Mouse (Mus musculus): ENCODE data around the gene Dgki. TPM values are rescaled to one million over a fixed set of nuclear protein-coding genes. Genes with fewer than 3 reads are reported as not detected.

Dgki gene
- total and polyA plus RNA-seq, 2 experiments from 2014 or later: 4.6 to 26.9 TPM

- no peak for TF ChIP-seq CTCF (IDR thresholded peaks at IDR 0.05)
These were observed 77.0 kb downstream of the Dgki start for GRCm38 (mm10) chr6:37222947-37223510.

GRCm38 (mm10) chr6:37222016-37222415 is 78.0 kb downstream of the Dgki start:
- no peak overlapping the region for H3K27ac ChIP-seq (ENCODE audit: low read depth, low read length)
- H3K4me2 ChIP-seq (ENCODE audit: low read depth, low read length, poor library complexity, severe bottlenecking): no peak overlapping the region
- no peaks in the 10 kb centered on the region for H3K36me3 ChIP-seq (ENCODE audit: insufficient read depth, low read length)
- H3K27me3 ChIP-seq (ENCODE audit: insufficient read depth, low read length): no peaks in the 10 kb centered on the region
- H3K9ac ChIP-seq (replicated peaks; ENCODE audit: low read length, poor library complexity, severe bottlenecking): no peak overlapping the region
- no peak for ATAC-seq (ENCODE audit: low FRiP score)
- no peak for DNase-seq (ENCODE audit: low spot score)
- no peak overlapping the region for H3K4me3 ChIP-seq (ENCODE audit: low read depth, low read length)
- 0 out of 2 replicates have a peak, but pooled peaks have one; percentile 22 for TF ChIP-seq CTCF (IDR thresholded peaks at IDR 0.05)
- H3K4me1 ChIP-seq (ENCODE audit: insufficient read depth, low read length): 0 out of 2 replicates have a peak, but pooled peaks cover 5% of the 10 kb centered on the region
- 51% methylated on average over 6 of the region's 6 CpGs for WGBS
- H3K9me3 ChIP-seq (ENCODE audit: low read length): no peaks in the 10 kb centered on the region

More at GRCm38 (mm10) chr6:37222947-37223510, 77.0 kb downstream of the Dgki start:
- H3K36me3 ChIP-seq (ENCODE audit: insufficient read depth, low read length): no peaks in the 10 kb centered on the region
- no peak for ATAC-seq (ENCODE audit: low FRiP score)
- H3K9me3 ChIP-seq (ENCODE audit: low read length): no peaks in the 10 kb centered on the region
- H3K9ac ChIP-seq (replicated peaks; ENCODE audit: low read length, poor library complexity, severe bottlenecking): no peak overlapping the region
- 0 out of 2 replicates have a peak, but pooled peaks cover 5% of the 10 kb centered on the region for H3K4me1 ChIP-seq (ENCODE audit: insufficient read depth, low read length)
- no peak overlapping the region for H3K4me2 ChIP-seq (ENCODE audit: low read depth, low read length, poor library complexity, severe bottlenecking)
- no peak overlapping the region for H3K4me3 ChIP-seq (ENCODE audit: low read depth, low read length)
- H3K27me3 ChIP-seq (ENCODE audit: insufficient read depth, low read length): no peaks in the 10 kb centered on the region
- DNase-seq (ENCODE audit: low spot score): no peak
- H3K27ac ChIP-seq (ENCODE audit: low read depth, low read length): no peak overlapping the region
- 75% methylated on average over 7 of the region's 7 CpGs for WGBS

GRCm38 (mm10) chr6:37219110-37219509 is 80.9 kb downstream of the Dgki start:
- DNase-seq (ENCODE audit: low spot score): no peak
- Histone ChIP-seq H3K27ac (ENCODE audit: low read depth, low read length) (no peak overlapping the region), H3K4me1 (ENCODE audit: insufficient read depth, low read length) (peaks cover 14% of the 10 kb centered on the region), H3K4me2 (ENCODE audit: low read depth, low read length, poor library complexity, severe bottlenecking) (no peak overlapping the region), H3K27me3 (ENCODE audit: insufficient read depth, low read length) (no peaks in the 10 kb centered on the region), H3K4me3 (ENCODE audit: low read depth, low read length) (no peak overlapping the region), H3K9ac (replicated peaks; ENCODE audit: low read length, poor library complexity, severe bottlenecking) (no peak overlapping the region), H3K9me3 (ENCODE audit: low read length) (no peaks in the 10 kb centered on the region), H3K36me3 (ENCODE audit: insufficient read depth, low read length) (no peaks in the 10 kb centered on the region)
- TF ChIP-seq CTCF (IDR thresholded peaks at IDR 0.05): no peak
- no peak for ATAC-seq (ENCODE audit: low FRiP score)
- 76% methylated on average over 4 of the region's 4 CpGs for WGBS

- ATAC-seq (ENCODE audit: low FRiP score): peak; percentile 73
- Histone ChIP-seq H3K36me3 (ENCODE audit: insufficient read depth, low read length) (no peaks in the 10 kb centered on the region), H3K9ac (replicated peaks; ENCODE audit: low read length, poor library complexity, severe bottlenecking) (no peak overlapping the region), H3K4me1 (ENCODE audit: insufficient read depth, low read length) (peaks cover 22% of the 10 kb centered on the region), H3K4me3 (ENCODE audit: low read depth, low read length) (no peak overlapping the region), H3K27me3 (ENCODE audit: insufficient read depth, low read length) (no peaks in the 10 kb centered on the region), H3K4me2 (ENCODE audit: low read depth, low read length, poor library complexity, severe bottlenecking) (0 out of 2 replicates have a peak overlapping the region, but pooled peaks have one; percentile 6), H3K9me3 (ENCODE audit: low read length) (no peaks in the 10 kb centered on the region), H3K27ac (ENCODE audit: low read depth, low read length) (0 out of 2 replicates have a peak overlapping the region, but pooled peaks have one; percentile 47)
- 37% methylated on average over 4 of the region's 4 CpGs for WGBS
- peak; percentile 80 for DNase-seq (ENCODE audit: low spot score)
- TF ChIP-seq CTCF (IDR thresholded peaks at IDR 0.05): no peak
These were observed 83.6 kb downstream of the Dgki start for GRCm38 (mm10) chr6:37216342-37216763.

GRCm38 (mm10) chr6:37215655-37216054 is 84.3 kb downstream of the Dgki start:
- TF ChIP-seq CTCF (IDR thresholded peaks at IDR 0.05): no peak
- ATAC-seq (ENCODE audit: low FRiP score) (peak; percentile 28; the same call in 1 of the 2 replicates), DNase-seq (ENCODE audit: low spot score) (no peak)
- H3K9ac ChIP-seq (replicated peaks; ENCODE audit: low read length, poor library complexity, severe bottlenecking): no peak overlapping the region
- no peak overlapping the region for H3K4me2 ChIP-seq (ENCODE audit: low read depth, low read length, poor library complexity, severe bottlenecking)
- whole genome bisulfite sequencing: 17% methylated on average over 10 of the region's 10 CpGs
- no peak overlapping the region for H3K4me3 ChIP-seq (ENCODE audit: low read depth, low read length)
- H3K36me3 ChIP-seq (ENCODE audit: insufficient read depth, low read length): no peaks in the 10 kb centered on the region
- 0 out of 2 replicates have a peak overlapping the region, but pooled peaks have one; percentile 0 for H3K27ac ChIP-seq (ENCODE audit: low read depth, low read length)
- peaks cover 26% of the 10 kb centered on the region for H3K4me1 ChIP-seq (ENCODE audit: insufficient read depth, low read length)
- H3K27me3 ChIP-seq (ENCODE audit: insufficient read depth, low read length): no peaks in the 10 kb centered on the region
- no peaks in the 10 kb centered on the region for H3K9me3 ChIP-seq (ENCODE audit: low read length)

- DNase-seq (ENCODE audit: low spot score): no peak
- Histone ChIP-seq H3K4me2 (ENCODE audit: low read depth, low read length, poor library complexity, severe bottlenecking) (no peak overlapping the region), H3K36me3 (ENCODE audit: insufficient read depth, low read length) (no peaks in the 10 kb centered on the region), H3K27ac (ENCODE audit: low read depth, low read length) (no peak overlapping the region), H3K9ac (replicated peaks; ENCODE audit: low read length, poor library complexity, severe bottlenecking) (no peak overlapping the region), H3K9me3 (ENCODE audit: low read length) (no peaks in the 10 kb centered on the region), H3K4me3 (ENCODE audit: low read depth, low read length) (no peak overlapping the region), H3K4me1 (ENCODE audit: insufficient read depth, low read length) (peaks cover 31% of the 10 kb centered on the region), H3K27me3 (ENCODE audit: insufficient read depth, low read length) (no peaks in the 10 kb centered on the region)
- 72% methylated on average over 4 of the region's 4 CpGs for WGBS
- TF ChIP-seq CTCF (IDR thresholded peaks at IDR 0.05): no peak
- no peak for ATAC-seq (ENCODE audit: low FRiP score)
These were observed 87.1 kb downstream of the Dgki start for GRCm38 (mm10) chr6:37212930-37213329.
